Mouse (Mus musculus) C2C12 (cell line): ENCODE measurements around the gene Radil.

Experiments used
- CTCF ChIP-seq: IDR thresholded peaks from one replicate; pipeline ENCODE4 v1.5.1; 2011; ENCODE audit not compliant: control insufficient read depth, insufficient read depth, insufficient read length
- FOSL1 ChIP-seq: IDR thresholded peaks from one replicate; pipeline ENCODE4 v1.8.0; 2011; ENCODE audit warnings: mild to moderate bottlenecking, low read length; ENCODE audit not compliant: poor library complexity, insufficient read depth, severe bottlenecking
- MAX ChIP-seq: IDR thresholded peaks from one replicate; pipeline ENCODE4 v1.6.1; 2011; ENCODE audit warnings: mild to moderate bottlenecking, control low read depth
- USF1 ChIP-seq: IDR thresholded peaks from one replicate; pipeline ENCODE4 v1.6.1; 2011; ENCODE audit warnings: low read depth, mild to moderate bottlenecking, control low read depth, moderate library complexity

DNA sequence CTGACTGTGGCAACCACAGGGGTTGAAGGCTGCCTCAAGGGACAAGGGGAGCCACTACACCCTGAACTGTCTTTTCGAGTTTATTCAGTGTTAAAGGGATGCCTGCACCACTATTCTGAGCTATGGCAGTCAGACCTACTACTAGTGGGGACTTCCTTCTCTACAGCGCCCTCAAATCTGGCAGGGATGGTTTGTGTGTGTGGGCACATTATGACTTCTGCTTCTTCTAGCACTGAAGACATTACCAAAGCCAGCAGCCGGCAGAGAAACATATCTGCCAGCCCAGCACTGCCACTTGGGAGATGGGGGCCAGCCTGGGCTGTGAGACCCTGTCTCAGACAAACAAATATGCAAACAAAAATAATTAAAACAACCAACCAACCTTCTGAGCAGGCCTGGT is 46.7 kb downstream of the Radil start:
- TF ChIP-seq USF1 (no peak), CTCF (no peak), MAX (no peak), FOSL1 (no peak)
